Mouse (Mus musculus): ENCODE measurements around the gene Crybg2. TPM values are rescaled to one million over a fixed set of nuclear protein-coding genes. Genes with fewer than 3 reads are reported as not detected.
A peak's percentile ranks its signal among the peaks of the same experiment; 100 is the strongest.

The Crybg2 gene
- polyA plus RNA-seq, 1 experiment, result 19.2 TPM

GRCm38 (mm10) chr4:134017201-134017865 lies 43.3 kb upstream of the Crybg2 start:
- Histone ChIP-seq H3K4me1 (ENCODE audit: control insufficient read depth, insufficient read depth, low read length) (peaks cover 7% of the 10 kb centered on the region), H3K4me3 (ENCODE audit: low read depth, low read length) (peak overlapping the region; percentile 71), H3K9ac (ENCODE audit: low read depth, poor library complexity, severe bottlenecking) (peak overlapping the region; percentile 62), H3K36me3 (ENCODE audit: control insufficient read depth, insufficient read depth, low read length, poor library complexity, severe bottlenecking) (peaks cover 11% of the 10 kb centered on the region), H3K9me3 (replicated peaks; ENCODE audit: control insufficient read depth, insufficient read depth, low read length, poor library complexity, severe bottlenecking) (no peaks in the 10 kb centered on the region), H3K27ac (ENCODE audit: insufficient read depth, low read length) (peak overlapping the region; percentile 95), H3K27me3 (ENCODE audit: control insufficient read depth, insufficient read depth, low read length, poor library complexity, severe bottlenecking) (no peaks in the 10 kb centered on the region)
- TF ChIP-seq CTCF (IDR thresholded peaks at IDR 0.05; ENCODE audit: low read depth, low read length) (no peak), EP300 (IDR thresholded peaks at IDR 0.05; ENCODE audit: insufficient read depth, low read depth, low read length) (peak; percentile 85), POLR2A (IDR thresholded peaks at IDR 0.05; ENCODE audit: insufficient read depth, low read length) (no peak)

- H3K4me3 ChIP-seq (ENCODE audit: low read depth, low read length), result peak overlapping the region; percentile 71
- peaks cover 11% of the 10 kb centered on the region for H3K36me3 ChIP-seq (ENCODE audit: control insufficient read depth, insufficient read depth, low read length, poor library complexity, severe bottlenecking)
- H3K9me3 ChIP-seq (replicated peaks; ENCODE audit: control insufficient read depth, insufficient read depth, low read length, poor library complexity, severe bottlenecking), result no peaks in the 10 kb centered on the region
- H3K9ac ChIP-seq (ENCODE audit: low read depth, poor library complexity, severe bottlenecking), result peak overlapping the region; percentile 62
- no peaks in the 10 kb centered on the region for H3K27me3 ChIP-seq (ENCODE audit: control insufficient read depth, insufficient read depth, low read length, poor library complexity, severe bottlenecking)
- TF ChIP-seq CTCF (IDR thresholded peaks at IDR 0.05; ENCODE audit: low read depth, low read length) (no peak), EP300 (IDR thresholded peaks at IDR 0.05; ENCODE audit: insufficient read depth, low read depth, low read length) (no peak), POLR2A (IDR thresholded peaks at IDR 0.05; ENCODE audit: insufficient read depth, low read length) (no peak)
- H3K27ac ChIP-seq (ENCODE audit: insufficient read depth, low read length), result peak overlapping the region; percentile 73
- peaks cover 7% of the 10 kb centered on the region for H3K4me1 ChIP-seq (ENCODE audit: control insufficient read depth, insufficient read depth, low read length)
Observed at GRCm38 (mm10) chr4:134018038-134018778, 42.4 kb upstream of the Crybg2 start.

- Histone ChIP-seq H3K36me3 (ENCODE audit: control insufficient read depth, insufficient read depth, low read length, poor library complexity, severe bottlenecking) (peaks cover 7% of the 10 kb centered on the region), H3K4me3 (ENCODE audit: low read depth, low read length) (peak within 1 kb of the TSS; percentile 71), H3K27ac (ENCODE audit: insufficient read depth, low read length) (peak within 1 kb of the TSS; percentile 73), H3K27me3 (ENCODE audit: control insufficient read depth, insufficient read depth, low read length, poor library complexity, severe bottlenecking) (no peaks in the 10 kb centered on the region), H3K9ac (ENCODE audit: low read depth, poor library complexity, severe bottlenecking) (peak within 1 kb of the TSS; percentile 62), H3K9me3 (replicated peaks; ENCODE audit: control insufficient read depth, insufficient read depth, low read length, poor library complexity, severe bottlenecking) (no peaks in the 10 kb centered on the region), H3K4me1 (ENCODE audit: control insufficient read depth, insufficient read depth, low read length) (peaks cover 7% of the 10 kb centered on the region)
- TF ChIP-seq CTCF (IDR thresholded peaks at IDR 0.05; ENCODE audit: low read depth, low read length) (no peak), EP300 (IDR thresholded peaks at IDR 0.05; ENCODE audit: insufficient read depth, low read depth, low read length) (peak; percentile 58; the same call in 1 of the 2 replicates), POLR2A (IDR thresholded peaks at IDR 0.05; ENCODE audit: insufficient read depth, low read length) (no peak)
Observed at GRCm38 (mm10) chr4:134018779-134019145, 41.9 kb upstream of the Crybg2 start, which contains the start of gene Lin28a. TSS of gene Lin28a (minus strand) at chr4:134018841.

GRCm38 (mm10) chr4:134019210-134019609 lies 41.4 kb upstream of the Crybg2 start:
- H3K27me3 ChIP-seq (ENCODE audit: control insufficient read depth, insufficient read depth, low read length, poor library complexity, severe bottlenecking), result no peaks in the 10 kb centered on the region
- H3K4me3 ChIP-seq (ENCODE audit: low read depth, low read length), result peak overlapping the region; percentile 21; the same call in 1 of the 2 replicates

GRCm38 (mm10) chr4:134019641-134020351 lies 40.8 kb upstream of the Crybg2 start:
- TF ChIP-seq POLR2A (IDR thresholded peaks at IDR 0.05; ENCODE audit: insufficient read depth, low read length), result no peak
- TF ChIP-seq CTCF (IDR thresholded peaks at IDR 0.05; ENCODE audit: low read depth, low read length), result no peak
- TF ChIP-seq EP300 (IDR thresholded peaks at IDR 0.05; ENCODE audit: insufficient read depth, low read depth, low read length), result 0 out of 2 replicates have a peak, but pooled peaks have one; percentile 6
- Histone ChIP-seq H3K9me3 (replicated peaks; ENCODE audit: control insufficient read depth, insufficient read depth, low read length, poor library complexity, severe bottlenecking) (no peaks in the 10 kb centered on the region), H3K9ac (ENCODE audit: low read depth, poor library complexity, severe bottlenecking) (no peak overlapping the region), H3K36me3 (ENCODE audit: control insufficient read depth, insufficient read depth, low read length, poor library complexity, severe bottlenecking) (peaks cover 4% of the 10 kb centered on the region), H3K4me1 (ENCODE audit: control insufficient read depth, insufficient read depth, low read length) (peaks cover 6% of the 10 kb centered on the region), H3K27me3 (ENCODE audit: control insufficient read depth, insufficient read depth, low read length, poor library complexity, severe bottlenecking) (no peaks in the 10 kb centered on the region), H3K4me3 (ENCODE audit: low read depth, low read length) (peak overlapping the region; percentile 21), H3K27ac (ENCODE audit: insufficient read depth, low read length) (0 out of 2 replicates have a peak overlapping the region, but pooled peaks have one; percentile 6)

More at GRCm38 (mm10) chr4:134019210-134019609, 41.4 kb upstream of the Crybg2 start:
- Histone ChIP-seq H3K27ac (ENCODE audit: insufficient read depth, low read length) (0 out of 2 replicates have a peak overlapping the region, but pooled peaks have one; percentile 6), H3K9me3 (replicated peaks; ENCODE audit: control insufficient read depth, insufficient read depth, low read length, poor library complexity, severe bottlenecking) (no peaks in the 10 kb centered on the region), H3K36me3 (ENCODE audit: control insufficient read depth, insufficient read depth, low read length, poor library complexity, severe bottlenecking) (peaks cover 7% of the 10 kb centered on the region), H3K9ac (ENCODE audit: low read depth, poor library complexity, severe bottlenecking) (no peak overlapping the region), H3K4me1 (ENCODE audit: control insufficient read depth, insufficient read depth, low read length) (peaks cover 6% of the 10 kb centered on the region)
- peak; percentile 52; the same call in 1 of the 2 replicates for TF ChIP-seq EP300 (IDR thresholded peaks at IDR 0.05; ENCODE audit: insufficient read depth, low read depth, low read length)
- TF ChIP-seq CTCF (IDR thresholded peaks at IDR 0.05; ENCODE audit: low read depth, low read length), result no peak
- no peak for TF ChIP-seq POLR2A (IDR thresholded peaks at IDR 0.05; ENCODE audit: insufficient read depth, low read length)

All from ES-Bruce4 (cell line).